Mouse (Mus musculus) macrophage (primary cell): Measurements from ENCODE around the gene Bcat2. TPM values are rescaled to one million over a fixed set of nuclear protein-coding genes. Genes with fewer than 3 reads are reported as not detected.

Experiments
- H3K27ac ChIP-seq: fragments of 350-480 bp; formaldehyde crosslinking; 2 replicates; pipeline ENCODE4 v1.9.0; 2021
- H3K36me3 ChIP-seq: fragments of 350-480 bp; formaldehyde crosslinking; 2 replicates; pipeline ENCODE4 v1.9.0; 2021; ENCODE audit errors: inconsistent target
- H3K4me3 ChIP-seq: fragments of 350-480 bp; formaldehyde crosslinking; 2 replicates; pipeline ENCODE4 v1.9.0; 2021; ENCODE audit errors: inconsistent target
- H3K79me2 ChIP-seq: fragments of 350-480 bp; formaldehyde crosslinking; 2 replicates; pipeline ENCODE4 v1.9.0; 2021; ENCODE audit errors: inconsistent target
- WGBS: methylation state at CpG from one replicate; pipeline ENCODE4 v1.1.7; 2026; ENCODE audit warnings: inconsistent platforms; ENCODE audit not compliant: missing documents; 5-methylcytosine and 5-hydroxymethylcytosine counted together
- polyA plus RNA-seq: library from polyadenylated mRNA; stranded (reverse); fragments of 250-400 nt; gene quantifications from 3 replicates; pipeline ENCODE4 v1.2.4, GENCODE M21; 2018; ENCODE audit warnings: inconsistent platforms

The Bcat2 gene
- polyA plus RNA-seq, 1 experiment from 2014 or later, result 31.4 TPM

DNA sequence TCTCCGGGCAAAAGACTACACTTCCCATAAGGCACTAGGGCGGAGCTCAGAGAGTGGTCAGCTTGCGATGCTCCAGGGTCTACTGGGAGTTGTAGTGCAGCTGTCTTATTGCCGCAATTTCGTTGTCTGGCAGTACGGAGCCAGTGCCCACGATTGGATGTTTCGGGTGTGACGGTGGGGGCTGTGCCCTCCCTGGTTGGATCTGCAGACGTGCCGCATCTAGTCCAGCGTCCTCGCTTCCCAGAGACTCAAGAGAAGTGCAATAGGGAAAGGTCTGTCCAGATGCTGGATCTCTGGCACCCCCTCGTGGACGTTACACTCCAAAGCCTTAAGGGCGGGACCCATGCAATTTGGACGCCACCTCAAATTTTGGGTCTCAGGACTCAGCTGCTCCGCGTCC, 19.2 kb downstream of the Bcat2 start:
- Histone ChIP-seq H3K36me3 (peaks cover 34% of the 10 kb centered on the region), H3K4me3 (no peak overlapping the region), H3K27ac (no peak overlapping the region), H3K79me2 (no peaks in the 10 kb centered on the region)
- 6% methylated on average over 19 of the region's 19 CpGs for WGBS

DNA sequence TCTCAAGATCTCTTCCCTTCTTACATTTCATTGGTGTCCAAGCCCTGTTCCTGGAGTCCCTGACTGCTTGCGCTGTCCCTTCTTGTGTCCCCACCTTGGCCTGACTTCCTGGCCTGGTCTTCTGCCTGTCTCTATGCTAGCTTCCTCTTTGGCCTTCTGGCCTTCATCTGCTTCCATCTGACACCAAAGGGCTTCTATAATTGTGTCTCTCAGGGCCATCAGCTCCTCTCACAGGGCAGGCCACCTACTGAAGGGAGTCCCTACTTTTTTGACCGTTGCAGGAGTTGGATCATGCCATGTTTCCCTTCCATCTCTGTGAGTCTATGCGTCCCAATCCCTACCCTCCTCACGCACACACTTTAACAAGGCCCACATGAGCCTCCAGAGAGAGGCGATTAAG, 19.9 kb downstream of the Bcat2 start:
- WGBS, result 88% methylated on average over 5 of the region's 5 CpGs
- Histone ChIP-seq H3K36me3 (peaks cover 26% of the 10 kb centered on the region), H3K27ac (no peak overlapping the region), H3K79me2 (no peaks in the 10 kb centered on the region), H3K4me3 (no peak overlapping the region)

DNA sequence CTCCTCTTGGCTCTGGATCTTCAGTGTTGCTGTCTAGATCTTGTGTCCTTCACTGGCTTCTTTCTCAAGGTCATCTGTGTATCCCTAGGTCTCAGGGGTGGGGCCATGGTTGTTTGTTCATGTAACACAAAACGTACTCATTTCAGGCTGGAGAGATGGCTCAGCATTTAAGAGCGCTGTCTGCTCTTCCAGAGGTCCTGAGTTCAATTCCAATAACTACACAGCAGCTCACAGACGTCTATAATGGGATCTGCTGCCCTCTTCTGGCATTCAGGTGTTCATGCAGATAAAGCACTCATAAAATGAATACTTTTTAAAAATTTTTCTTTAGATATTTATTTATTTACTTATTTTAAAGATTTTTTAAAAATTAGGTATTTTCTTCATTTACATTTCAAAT, 20.9 kb downstream of the Bcat2 start:
- 64% methylated on average over 3 of the region's 3 CpGs for WGBS
- Histone ChIP-seq H3K79me2 (no peaks in the 10 kb centered on the region), H3K36me3 (peaks cover 16% of the 10 kb centered on the region; the same call in 1 of the 2 replicates), H3K4me3 (no peak overlapping the region), H3K27ac (no peak overlapping the region)

DNA sequence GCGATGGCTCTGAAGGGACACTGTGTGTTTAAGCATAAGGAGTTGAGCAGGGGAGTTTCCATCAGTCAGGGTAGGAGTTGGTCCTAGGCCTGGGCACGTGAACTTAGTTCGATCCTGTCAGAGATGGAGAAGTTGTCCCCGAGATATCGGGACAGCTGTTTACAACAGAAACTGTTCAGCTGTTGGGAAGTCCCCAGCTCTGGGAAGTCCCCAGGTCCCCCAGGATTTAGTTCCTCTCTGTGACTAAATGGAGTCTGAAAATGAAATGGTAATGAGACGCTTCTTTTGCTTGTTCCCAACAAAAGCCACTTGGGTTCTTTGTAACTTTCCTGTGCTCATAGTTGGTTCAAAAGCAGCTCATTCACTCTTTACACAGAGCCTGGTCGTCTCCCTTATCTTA, 21.9 kb downstream of the Bcat2 start:
- Histone ChIP-seq H3K4me3 (no peak overlapping the region), H3K79me2 (no peaks in the 10 kb centered on the region), H3K27ac (peak overlapping the region; percentile 12; the same call in 1 of the 2 replicates), H3K36me3 (peaks cover 13% of the 10 kb centered on the region; the same call in 1 of the 2 replicates)
- WGBS, result 29% methylated on average over 7 of the region's 7 CpGs

DNA sequence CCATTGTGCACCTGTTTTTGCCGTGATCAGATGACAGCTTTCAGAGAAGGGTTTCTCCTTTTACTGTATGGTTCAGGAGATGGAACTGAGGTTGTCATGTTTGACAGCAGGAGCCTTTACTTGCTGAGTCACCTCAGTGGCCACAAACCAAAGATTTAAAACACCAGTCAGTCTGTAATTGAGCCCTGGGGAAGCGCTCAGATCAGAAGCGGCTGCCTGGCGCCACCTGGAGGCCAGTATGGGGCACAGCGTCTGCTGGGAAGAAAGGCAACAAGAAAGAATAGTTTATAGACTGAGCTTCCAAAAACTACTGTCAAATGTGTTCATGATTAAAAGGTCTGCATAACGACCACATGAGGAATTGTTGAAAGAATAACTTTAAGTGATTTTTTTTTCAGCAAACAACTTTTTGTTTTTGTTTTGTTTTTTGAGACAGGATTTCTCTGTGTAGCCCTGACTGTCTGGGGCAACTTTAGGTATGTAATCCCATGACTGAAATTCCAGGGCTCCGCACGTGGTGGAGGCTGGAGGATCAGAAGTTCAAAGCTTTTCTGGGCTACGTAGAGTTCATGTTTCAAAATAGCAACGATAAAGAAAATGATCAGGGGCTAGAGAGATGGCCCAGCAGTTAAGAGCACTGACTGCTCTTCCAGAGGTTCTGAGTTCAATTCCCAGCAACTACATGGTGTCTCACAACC, 23.3 kb downstream of the Bcat2 start:
- 31% methylated on average over 10 of the region's 10 CpGs for WGBS
- H3K79me2 ChIP-seq, result no peaks in the 10 kb centered on the region
- H3K4me3 ChIP-seq, result no peak overlapping the region
- H3K27ac ChIP-seq, result no peak overlapping the region
- H3K36me3 ChIP-seq, result peaks cover under 1% of the 10 kb centered on the region; the same call in 1 of the 2 replicates

DNA sequence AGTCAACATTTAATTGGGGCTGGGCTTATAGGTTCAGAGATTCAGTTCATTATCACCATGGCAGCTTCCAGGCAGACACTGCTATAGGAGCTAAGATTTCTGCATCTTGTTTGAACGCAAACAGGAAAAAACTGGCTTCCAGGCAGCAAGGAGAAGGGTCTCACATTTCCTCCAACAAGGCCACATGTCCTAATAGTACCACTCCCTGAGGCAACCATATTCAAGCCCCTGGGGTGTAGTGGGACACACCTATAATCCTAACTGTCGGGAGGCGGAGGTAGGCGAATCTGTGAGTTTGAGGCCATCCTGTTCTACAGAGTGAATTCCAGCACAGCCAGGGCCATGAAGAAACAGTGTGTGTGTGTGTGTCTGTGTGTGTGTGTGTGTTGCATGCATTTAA, 25.2 kb downstream of the Bcat2 start:
- H3K27ac ChIP-seq, result no peak overlapping the region
- no peaks in the 10 kb centered on the region for H3K36me3 ChIP-seq
- no peak overlapping the region for H3K4me3 ChIP-seq
- 94% methylated on average over 4 of the region's 4 CpGs for WGBS
- H3K79me2 ChIP-seq, result no peaks in the 10 kb centered on the region

DNA sequence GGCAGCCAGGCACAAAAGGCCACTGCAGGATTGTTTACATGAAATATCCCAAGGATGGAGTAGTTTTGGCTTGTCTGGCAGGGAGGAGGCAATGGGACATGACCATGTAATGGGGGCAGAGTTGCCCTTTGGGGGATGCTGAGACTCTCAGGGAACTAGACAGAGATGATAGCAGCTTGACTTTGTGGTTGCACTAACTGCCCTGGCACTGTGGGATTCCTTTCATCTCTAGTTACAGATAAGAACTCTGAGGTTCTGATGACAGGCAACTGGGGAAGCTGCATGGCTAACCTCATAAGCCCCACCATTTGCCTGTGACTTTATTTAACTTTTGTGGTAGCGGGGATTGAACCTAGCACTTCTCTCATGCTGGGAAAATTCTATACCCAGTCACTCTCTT, 26.2 kb downstream of the Bcat2 start:
- Histone ChIP-seq H3K27ac (no peak overlapping the region), H3K79me2 (no peaks in the 10 kb centered on the region), H3K4me3 (no peak overlapping the region), H3K36me3 (no peaks in the 10 kb centered on the region)
- 100% methylated on average over 1 of the region's 1 CpGs for WGBS

DNA sequence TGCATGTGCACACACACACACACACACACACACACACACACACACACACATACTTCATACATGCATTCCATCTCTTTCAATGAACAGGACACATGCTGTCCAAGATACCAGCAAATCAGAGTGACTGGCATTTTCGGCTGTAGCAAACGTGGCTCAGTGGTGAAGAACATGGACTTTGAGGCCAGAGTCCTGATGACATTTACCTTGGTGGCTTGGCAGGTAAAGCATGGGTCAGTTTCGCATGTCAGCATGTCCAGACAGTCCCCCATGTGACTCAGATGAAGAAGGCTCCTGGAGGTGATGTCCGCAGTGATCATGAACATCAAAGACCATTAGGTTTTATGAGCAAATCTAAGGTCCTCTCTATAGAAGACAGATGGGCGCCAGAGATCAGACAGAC, 27.1 kb downstream of the Bcat2 start:
- Histone ChIP-seq H3K79me2 (no peaks in the 10 kb centered on the region), H3K27ac (no peak overlapping the region), H3K36me3 (no peaks in the 10 kb centered on the region), H3K4me3 (no peak overlapping the region)
- 95% methylated on average over 5 of the region's 5 CpGs for WGBS

DNA sequence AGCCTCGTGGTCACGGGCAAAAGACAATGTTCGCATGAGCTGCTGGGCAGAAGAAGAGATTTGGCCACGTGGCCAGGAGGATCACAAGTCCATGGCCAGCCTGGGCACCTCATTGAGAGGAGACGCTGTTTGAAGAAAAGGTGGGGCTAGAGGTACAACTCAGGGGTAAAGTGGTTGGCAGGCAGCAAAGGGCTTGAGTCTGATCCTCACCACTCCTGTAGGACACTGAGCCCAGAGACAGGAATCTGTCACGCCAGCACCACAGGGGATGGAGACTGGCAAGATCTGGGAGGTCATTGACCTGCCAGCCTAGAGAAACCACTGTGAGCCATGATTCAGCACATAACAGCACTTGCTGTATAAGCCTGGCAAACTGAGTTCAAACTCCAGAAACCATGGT, 27.6 kb downstream of the Bcat2 start:
- no peaks in the 10 kb centered on the region for H3K79me2 ChIP-seq
- 89% methylated on average over 6 of the region's 6 CpGs for WGBS
- H3K4me3 ChIP-seq, result no peak overlapping the region
- no peaks in the 10 kb centered on the region for H3K36me3 ChIP-seq
- no peak overlapping the region for H3K27ac ChIP-seq

DNA sequence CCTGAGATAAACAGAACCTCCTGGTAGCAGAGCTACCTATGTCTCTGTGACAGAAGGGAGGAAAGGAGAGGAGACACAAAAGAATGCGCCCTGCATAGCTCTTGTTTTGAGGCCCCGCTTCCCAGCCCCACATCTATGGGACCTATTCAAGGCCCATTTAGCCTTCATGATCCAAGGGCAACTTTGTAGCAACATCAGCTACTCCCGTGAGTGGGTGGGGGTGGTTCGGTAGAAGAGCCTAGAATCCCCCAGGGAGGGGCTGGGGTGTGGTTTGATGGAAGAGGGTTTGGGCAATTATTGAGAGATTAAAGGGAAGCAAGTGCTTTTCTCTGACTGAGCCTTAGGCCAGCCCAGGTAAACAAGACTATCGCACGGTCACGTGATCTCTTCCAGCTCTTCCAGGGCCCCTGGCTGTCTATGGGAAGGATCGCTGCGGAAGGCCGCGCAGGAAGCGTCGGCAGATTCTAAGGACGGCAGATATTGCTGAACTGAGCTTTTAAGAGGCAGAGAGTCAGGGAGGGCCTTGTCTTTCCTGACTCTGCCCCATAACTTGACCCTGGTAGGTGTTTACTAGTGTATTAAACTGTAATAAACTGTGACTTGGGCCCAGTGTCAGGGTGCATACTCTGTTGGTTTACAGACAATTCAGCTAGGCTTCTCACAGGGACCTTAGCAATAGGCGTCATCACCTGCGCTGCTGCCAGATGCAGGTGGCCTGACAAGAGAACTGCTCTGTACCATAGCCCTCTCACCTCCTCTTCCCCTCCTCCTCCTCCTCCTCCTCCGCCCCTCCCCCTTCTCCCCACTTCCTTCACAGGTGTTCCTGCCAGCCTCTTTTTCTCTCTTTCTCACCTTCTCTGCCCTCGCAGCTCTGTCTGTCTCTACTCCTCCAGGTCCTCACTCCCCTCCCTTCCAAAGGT, 29.3 kb downstream of the Bcat2 start:
- H3K36me3 ChIP-seq, result no peaks in the 10 kb centered on the region
- H3K27ac ChIP-seq, result no peak overlapping the region
- H3K79me2 ChIP-seq, result no peaks in the 10 kb centered on the region
- WGBS, result 93% methylated on average over 18 of the region's 18 CpGs
- H3K4me3 ChIP-seq, result no peak overlapping the region

DNA sequence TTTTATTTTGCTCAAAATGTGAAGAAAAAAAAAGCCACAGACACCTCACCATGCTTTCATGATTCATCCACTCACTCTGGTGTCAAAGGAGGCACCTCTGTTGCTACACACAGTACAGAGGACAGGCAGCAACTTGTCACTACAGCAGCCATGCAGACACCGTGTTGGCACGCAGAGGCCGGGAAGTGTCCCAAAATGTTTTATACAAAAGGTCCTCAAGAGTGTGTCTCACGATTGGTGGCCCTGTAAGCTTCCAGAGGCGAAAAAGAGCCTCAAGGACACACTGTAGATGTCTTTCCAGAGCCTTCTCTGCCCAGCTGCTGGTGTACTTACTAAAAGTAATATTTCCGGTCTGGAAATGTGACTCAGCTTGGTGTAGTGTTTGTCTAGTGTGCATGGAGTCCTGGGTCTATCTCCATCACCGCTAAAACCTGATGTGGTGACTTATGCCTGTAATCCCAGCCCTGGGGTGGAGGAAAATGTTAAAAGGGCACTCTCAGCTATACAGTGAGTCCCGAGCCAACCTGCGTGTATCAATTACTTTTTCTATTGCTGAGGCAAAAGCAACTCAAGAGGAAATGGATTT, 35.8 kb downstream of the Bcat2 start:
- Histone ChIP-seq H3K36me3 (no peaks in the 10 kb centered on the region), H3K4me3 (no peak overlapping the region), H3K27ac (no peak overlapping the region), H3K79me2 (no peaks in the 10 kb centered on the region)
- WGBS, result 89% methylated on average over 9 of the region's 9 CpGs

DNA sequence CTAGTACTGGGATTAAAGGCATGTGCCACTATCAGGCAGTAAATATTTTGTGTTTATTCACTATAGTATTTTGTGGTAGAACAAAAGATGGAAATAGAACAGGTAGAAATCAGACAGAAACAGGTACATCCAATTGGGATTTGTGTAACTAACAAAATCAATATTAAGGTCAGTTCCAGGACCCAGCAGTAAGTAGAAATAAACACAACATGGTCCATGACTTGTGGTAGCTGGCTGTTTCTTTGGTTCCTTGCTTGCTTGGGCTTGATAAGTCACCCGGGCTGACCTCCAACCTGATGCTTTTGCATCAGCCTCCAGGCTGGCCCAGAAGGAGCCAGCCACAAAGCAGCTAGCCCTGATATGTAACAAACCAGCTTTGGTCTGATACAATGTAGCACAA, 39.6 kb downstream of the Bcat2 start:
- Histone ChIP-seq H3K36me3 (no peaks in the 10 kb centered on the region), H3K4me3 (no peak overlapping the region), H3K79me2 (no peaks in the 10 kb centered on the region), H3K27ac (no peak overlapping the region)
- 100% methylated on average over 1 of the region's 1 CpGs for WGBS

DNA sequence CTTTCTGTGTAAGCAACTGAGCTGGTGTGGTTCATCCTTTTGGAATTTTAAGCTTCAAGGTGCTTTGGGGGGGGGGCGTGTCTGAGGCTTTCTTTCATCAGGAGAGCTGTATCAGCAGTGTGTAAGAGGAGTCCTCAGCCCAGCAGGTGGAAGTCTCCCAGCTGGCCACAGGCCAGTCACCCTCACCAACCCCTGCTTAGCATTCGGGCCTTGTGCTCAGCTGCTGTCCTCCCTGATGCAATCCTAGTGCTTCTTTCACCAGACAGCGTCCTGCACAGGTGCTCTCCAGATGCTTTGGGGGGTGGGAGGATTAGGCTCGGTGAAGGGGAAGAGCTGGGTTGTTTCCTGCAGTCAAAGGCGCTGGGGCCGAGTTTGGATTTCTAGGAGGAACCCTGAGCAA, 46.3 kb downstream of the Bcat2 start:
- Histone ChIP-seq H3K4me3 (no peak overlapping the region), H3K36me3 (no peaks in the 10 kb centered on the region), H3K27ac (no peak overlapping the region), H3K79me2 (no peaks in the 10 kb centered on the region)
- WGBS, result 62% methylated on average over 6 of the region's 6 CpGs

DNA sequence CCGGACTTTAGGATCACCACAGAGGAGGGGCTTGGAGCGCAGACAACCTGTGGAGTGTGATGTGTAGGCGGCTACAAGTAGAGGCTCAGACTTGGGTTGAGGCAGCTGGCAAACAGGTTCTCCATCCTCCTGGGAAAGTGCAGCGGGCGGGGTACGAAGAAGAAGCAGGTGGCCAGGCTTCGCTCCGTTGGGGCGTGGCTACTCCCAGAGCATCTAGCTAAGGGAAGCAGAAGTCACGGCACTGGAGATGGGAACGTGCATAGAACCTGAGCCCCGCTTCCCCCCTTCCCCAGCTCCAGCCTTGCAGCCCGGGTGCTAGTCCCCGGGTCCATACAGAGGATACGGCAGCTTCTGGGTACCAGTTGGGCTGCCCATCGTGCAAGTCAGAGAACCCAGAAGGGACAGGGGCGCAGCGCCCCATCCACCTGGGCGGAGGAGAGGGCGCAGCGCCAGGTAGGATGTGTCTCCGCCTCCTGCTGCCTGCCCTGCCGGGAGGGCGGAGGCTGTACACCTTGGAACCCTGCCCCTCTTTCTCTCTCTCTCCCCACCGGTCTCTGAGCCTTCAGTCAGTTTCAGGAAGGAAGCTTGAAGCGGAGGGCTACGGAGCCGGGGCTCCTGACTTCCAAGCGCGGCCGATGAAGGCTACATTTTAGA, 47.2 kb downstream of the Bcat2 start, which contains the start of gene Fut1:
Fut1 (plus strand) TSS at position 248 of the 654 bp plus-strand sequence.
- 30% methylated on average over 30 of the region's 31 CpGs for WGBS
- Histone ChIP-seq H3K4me3 (no peak within 1 kb of the TSS), H3K27ac (no peak within 1 kb of the TSS)

More for the DNA sequence above, 47.2 kb downstream of the Bcat2 start, which contains the start of gene Fut1:
- no peaks in the 10 kb centered on the region for H3K79me2 ChIP-seq
- H3K36me3 ChIP-seq, result no peaks in the 10 kb centered on the region
